Mouse (Mus musculus) kidney, adult 2 months (tissue): ENCODE data around the gene Pacsin2. TPM values are rescaled to one million over a fixed set of nuclear protein-coding genes. Genes with fewer than 3 reads are reported as not detected.

Experiments
- DNase-seq: peaks from one replicate; pipeline ENCODE4 v3.0.0; 2021
- H3K27ac ChIP-seq: fragments of 200-500 bp; 2 replicates; pipeline ENCODE4 v1.5.1; 2012; ENCODE audit warnings: low read depth, low read length, control low read depth, inconsistent platforms; ENCODE audit not compliant: insufficient read depth
- H3K27me3 ChIP-seq: fragments of 200-500 bp; replicated peaks from 2 replicates; pipeline ENCODE4 v1.6.1; 2012; ENCODE audit warnings: mild to moderate bottlenecking, moderate library complexity, low read length, inconsistent platforms; ENCODE audit not compliant: control insufficient read depth, insufficient read depth
- H3K36me3 ChIP-seq: fragments of 200-500 bp; 2 replicates; pipeline ENCODE4 v1.6.1; 2012; ENCODE audit warnings: mild to moderate bottlenecking, moderate library complexity, low read length, inconsistent platforms; ENCODE audit not compliant: control insufficient read depth, insufficient read depth
- H3K4me1 ChIP-seq: fragments of 200-500 bp; 2 replicates; pipeline ENCODE4 v1.6.1; 2011; ENCODE audit warnings: low read length; ENCODE audit not compliant: control insufficient read depth, insufficient read depth
- H3K4me3 ChIP-seq: fragments of 200-500 bp; 2 replicates; pipeline ENCODE4 v1.5.1; 2011; ENCODE audit warnings: mild to moderate bottlenecking, low read depth, low read length, control low read depth; ENCODE audit not compliant: insufficient read depth
- CTCF ChIP-seq: fragments of 200-500 bp; conservative IDR thresholded peaks from 2 replicates; pipeline ENCODE4 v1.5.1; 2011; ENCODE audit warnings: low read depth, mild to moderate bottlenecking, control low read depth, low read length, moderate library complexity, mixed read lengths; ENCODE audit not compliant: insufficient read depth, insufficient read length
- POLR2A ChIP-seq: fragments of 200-500 bp; IDR thresholded peaks from one replicate; pipeline ENCODE4 v1.6.1; 2011; ENCODE audit warnings: low read depth, low read length, control low read depth
- WGBS: fragments of 180-500 bp; shearing (Covaris S2); methylation state at CpG from one replicate; pipeline ENCODE4 v1.1.7; 2018; 5-methylcytosine and 5-hydroxymethylcytosine counted together
- polyA plus RNA-seq: library from polyadenylated mRNA; depleted of rRNA; stranded (reverse); fragments of >200 nt; gene quantifications from 2 replicates; pipeline ENCODE4 v1.2.3, GENCODE M21; 2012

Pacsin2 gene
- polyA plus RNA-seq, 1 experiment, result 126 TPM

GRCm38 (mm10) chr15:83489471-83489870, 25.1 kb upstream of the Pacsin2 start:
- Histone ChIP-seq H3K4me1 (no peaks in the 10 kb centered on the region), H3K36me3 (no peaks in the 10 kb centered on the region; the same call in 1 of the 2 replicates), H3K27ac (no peak overlapping the region), H3K27me3 (no peaks in the 10 kb centered on the region), H3K4me3 (no peak overlapping the region)
- DNase-seq, result no peak
- WGBS, result 93% methylated on average over 20 of the region's 20 CpGs
- TF ChIP-seq CTCF (no peak), POLR2A (no peak)

DNA sequence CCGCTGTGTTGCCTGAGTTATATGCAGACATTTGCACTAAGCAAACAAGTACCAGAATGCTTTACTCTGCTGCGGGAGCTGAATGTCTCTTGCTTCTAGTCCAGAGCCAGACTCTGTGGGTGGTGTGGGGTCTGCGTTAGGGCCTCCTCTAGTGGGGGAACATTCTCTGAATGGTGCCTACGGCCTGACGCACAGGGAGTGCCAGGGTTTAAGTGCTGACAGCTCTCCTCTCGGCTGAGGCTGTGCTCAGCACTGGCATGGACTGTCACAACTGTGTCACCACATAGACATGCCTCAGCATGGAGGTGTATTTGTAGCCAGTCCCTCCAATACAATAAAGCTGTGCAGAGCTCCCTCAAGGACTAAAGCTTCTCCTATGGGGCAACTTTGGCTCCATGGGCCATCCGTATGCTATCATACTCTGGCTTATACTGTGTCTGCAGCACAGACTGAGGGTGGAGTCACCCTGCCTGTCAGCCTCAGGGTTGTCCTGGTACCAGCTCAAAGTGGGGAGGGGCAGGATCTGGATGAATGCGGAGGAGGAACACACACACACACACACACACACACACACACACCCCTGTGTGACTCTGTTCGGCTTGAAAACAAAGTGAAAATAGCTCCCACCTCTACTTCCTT, 23.2 kb upstream of the Pacsin2 start:
- Histone ChIP-seq H3K27ac (no peak overlapping the region), H3K27me3 (no peaks in the 10 kb centered on the region), H3K36me3 (no peaks in the 10 kb centered on the region; the same call in 1 of the 2 replicates), H3K4me1 (no peaks in the 10 kb centered on the region), H3K4me3 (no peak overlapping the region)
- TF ChIP-seq CTCF, result no peak
- TF ChIP-seq POLR2A, result no peak
- no peak for DNase-seq
- 92% methylated on average over 9 of the region's 9 CpGs for WGBS

DNA sequence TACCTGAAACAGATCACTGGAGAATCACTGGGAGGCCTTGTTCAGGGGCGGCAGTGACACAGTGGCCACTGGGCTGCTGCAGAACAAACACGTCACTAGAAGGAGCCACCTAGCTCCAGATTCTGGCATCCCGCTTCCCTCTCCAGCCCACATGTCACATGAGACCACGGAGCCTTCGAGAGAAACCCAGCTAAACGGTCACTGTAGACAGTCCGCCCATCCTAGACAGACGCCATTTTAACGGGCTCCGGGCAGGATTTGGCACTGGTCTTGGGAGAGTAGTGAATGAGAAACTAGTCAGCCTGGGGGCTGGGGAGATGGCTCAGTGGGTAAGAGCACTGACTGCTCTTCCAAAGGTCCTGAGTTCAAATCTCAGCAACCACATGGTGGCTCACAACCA, 19.9 kb upstream of the Pacsin2 start:
- WGBS, result 92% methylated on average over 10 of the region's 10 CpGs
- Histone ChIP-seq H3K4me3 (no peak overlapping the region), H3K36me3 (no peaks in the 10 kb centered on the region), H3K27ac (no peak overlapping the region), H3K4me1 (no peaks in the 10 kb centered on the region), H3K27me3 (no peaks in the 10 kb centered on the region)
- no peak for TF ChIP-seq CTCF
- TF ChIP-seq POLR2A, result no peak
- DNase-seq, result no peak

GRCm38 (mm10) chr15:83483482-83483881, 19.1 kb upstream of the Pacsin2 start:
- H3K27me3 ChIP-seq, result no peaks in the 10 kb centered on the region
- TF ChIP-seq CTCF (peak; percentile 60), POLR2A (no peak)
- H3K27ac ChIP-seq, result no peak overlapping the region
- H3K4me3 ChIP-seq, result no peak overlapping the region
- peak; percentile 48 for DNase-seq
- no peaks in the 10 kb centered on the region for H3K36me3 ChIP-seq
- 53% methylated on average over 2 of the region's 2 CpGs for WGBS
- H3K4me1 ChIP-seq, result no peaks in the 10 kb centered on the region

DNA sequence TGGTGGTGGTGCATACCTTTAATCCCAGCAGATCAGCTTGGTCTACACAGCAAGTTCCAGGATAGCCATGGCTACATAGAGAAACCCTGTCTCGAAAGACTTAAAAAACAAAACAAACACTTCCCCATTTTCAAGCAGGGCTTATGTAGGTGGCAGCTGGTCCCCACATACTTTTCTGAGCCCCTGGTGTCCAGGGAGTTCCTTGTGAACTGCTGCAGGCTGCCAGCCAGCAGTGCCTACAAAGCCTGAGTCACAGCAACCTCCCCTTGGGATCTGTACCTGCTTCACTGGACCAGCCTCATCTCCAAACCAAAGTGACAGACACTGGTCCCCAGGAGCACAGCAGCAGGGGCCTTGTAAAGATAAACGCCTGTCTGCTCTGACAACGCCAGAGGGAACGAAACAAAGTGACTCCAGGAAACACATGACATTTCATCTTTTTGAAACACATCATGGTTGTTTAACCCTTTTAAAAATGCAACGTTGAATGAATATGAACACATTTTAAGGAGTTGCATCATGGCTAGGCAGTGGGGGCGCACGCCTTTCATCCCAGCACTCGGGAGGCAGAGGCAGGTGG, 18.3 kb upstream of the Pacsin2 start:
- H3K36me3 ChIP-seq, result no peaks in the 10 kb centered on the region
- 90% methylated on average over 8 of the region's 8 CpGs for WGBS

GRCm38 (mm10) chr15:83481236-83481780, 16.9 kb upstream of the Pacsin2 start:
- H3K27ac ChIP-seq, result no peak overlapping the region
- DNase-seq, result peak; percentile 56
- 58% methylated on average over 10 of the region's 10 CpGs for WGBS
- H3K27me3 ChIP-seq, result no peaks in the 10 kb centered on the region
- no peaks in the 10 kb centered on the region for H3K4me1 ChIP-seq
- H3K4me3 ChIP-seq, result no peak overlapping the region
- TF ChIP-seq POLR2A (no peak), CTCF (no peak)
- H3K36me3 ChIP-seq, result no peaks in the 10 kb centered on the region

More for the DNA sequence above, 18.3 kb upstream of the Pacsin2 start:
- no peak for DNase-seq
- H3K27ac ChIP-seq, result no peak overlapping the region
- H3K4me3 ChIP-seq, result no peak overlapping the region
- no peak for TF ChIP-seq CTCF
- H3K4me1 ChIP-seq, result no peaks in the 10 kb centered on the region
- H3K27me3 ChIP-seq, result no peaks in the 10 kb centered on the region

DNA sequence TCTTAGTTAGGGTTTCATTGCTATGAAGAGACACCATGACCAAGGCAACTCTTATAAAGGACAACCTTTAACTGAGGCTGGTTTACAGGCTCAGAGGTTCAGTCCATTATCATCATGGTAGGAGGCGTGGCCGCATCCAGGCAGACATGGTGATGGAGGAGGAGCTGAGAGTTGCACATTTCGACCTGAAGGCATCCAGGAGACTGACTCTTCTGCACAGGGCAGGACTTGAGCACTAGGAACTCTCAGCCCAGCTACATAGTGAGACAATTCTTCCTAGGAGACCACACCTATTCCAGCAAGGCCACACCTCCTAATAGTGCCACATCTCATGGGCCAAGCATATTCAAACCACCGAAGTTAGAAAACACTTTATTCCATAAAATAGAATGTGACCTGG, 15.4 kb upstream of the Pacsin2 start:
- Histone ChIP-seq H3K36me3 (no peaks in the 10 kb centered on the region), H3K27me3 (no peaks in the 10 kb centered on the region), H3K27ac (no peak overlapping the region), H3K4me3 (no peak overlapping the region), H3K4me1 (no peaks in the 10 kb centered on the region)
- no peak for DNase-seq
- TF ChIP-seq POLR2A (no peak), CTCF (no peak)
- WGBS, result 95% methylated on average over 4 of the region's 4 CpGs
